Mouse (Mus musculus) v-Abl transformed pro-B cells (cell line): ENCODE data around the gene Pde10a.

Source experiments
- in situ Hi-C, 2 experiments: fragments of 400-800 bp; cut with MboI; formaldehyde crosslinking; loops; one replicate each; pipeline ENCODE4 v1.15.1; 2025; ENCODE audit not compliant: unreplicated experiment in 2 of 2

Pde10a gene

GRCm38 (mm10) chr17:8787762-8788161, 262.6 kb downstream of the Pde10a start:
- in situ Hi-C loops: no loop called here

- in situ Hi-C loops: no loop called here
These were observed 266.4 kb downstream of the Pde10a start for GRCm38 (mm10) chr17:8791561-8791960.

- in situ Hi-C loops: no loop called here
These were observed 267.4 kb downstream of the Pde10a start for GRCm38 (mm10) chr17:8792611-8793010.

GRCm38 (mm10) chr17:8797624-8798023, 272.5 kb downstream of the Pde10a start:
- in situ Hi-C loops: no loop called here

- in situ Hi-C loops: no loop called here
These were observed 273.5 kb downstream of the Pde10a start for GRCm38 (mm10) chr17:8798531-8799295.

- in situ Hi-C loops: no loop called here
These were observed 274.1 kb downstream of the Pde10a start for GRCm38 (mm10) chr17:8799296-8799731.

GRCm38 (mm10) chr17:8799914-8800420, 274.8 kb downstream of the Pde10a start:
- in situ Hi-C loops: loop anchor here in 1 of 2 experiments (10.0 kb wide), 1 partner anchor 185 kb away; no protein-coding TSS in a partner anchor

GRCm38 (mm10) chr17:8800478-8801082, 275.4 kb downstream of the Pde10a start:
- in situ Hi-C loops: loop anchor here in 1 of 2 experiments (10.0 kb wide), 1 partner anchor 186 kb away; no protein-coding TSS in a partner anchor

- in situ Hi-C loops: loop anchor here in 1 of 2 experiments (10.0 kb wide), 1 partner anchor 186 kb away; no protein-coding TSS in a partner anchor
These were observed 276.1 kb downstream of the Pde10a start for GRCm38 (mm10) chr17:8801083-8801854.

- in situ Hi-C loops: loop anchor here in 1 of 2 experiments (10.0 kb wide), 1 partner anchor 187 kb away; no protein-coding TSS in a partner anchor
These were observed 276.6 kb downstream of the Pde10a start for GRCm38 (mm10) chr17:8801855-8802104.

GRCm38 (mm10) chr17:8802161-8802888, 277.2 kb downstream of the Pde10a start:
- in situ Hi-C loops: loop anchor here in 1 of 2 experiments (10.0 kb wide), 1 partner anchor 188 kb away; no protein-coding TSS in a partner anchor

GRCm38 (mm10) chr17:8802889-8803799, 278.0 kb downstream of the Pde10a start:
- in situ Hi-C loops: loop anchor here in 1 of 2 experiments (10.0 kb wide), 1 partner anchor 188 kb away; no protein-coding TSS in a partner anchor

- in situ Hi-C loops: loop anchor here (5.0 to 10.0 kb wide), 3 partner anchors 125 to 193 kb away; no protein-coding TSS in a partner anchor
These were observed 282.2 kb downstream of the Pde10a start for GRCm38 (mm10) chr17:8807345-8807744.

- in situ Hi-C loops: loop anchor here (5.0 to 10.0 kb wide), 5 partner anchors 38 to 195 kb away; no protein-coding TSS in a partner anchor
These were observed 284.6 kb downstream of the Pde10a start for GRCm38 (mm10) chr17:8809771-8810170.

GRCm38 (mm10) chr17:8810201-8810600, 285.0 kb downstream of the Pde10a start:
- in situ Hi-C loops: loop anchor here in 1 of 2 experiments (5.0 kb wide), 2 partner anchors 37 to 112 kb away; no protein-coding TSS in a partner anchor

- in situ Hi-C loops: loop anchor here in 1 of 2 experiments (5.0 kb wide), 2 partner anchors 35 to 110 kb away; no protein-coding TSS in a partner anchor
These were observed 287.2 kb downstream of the Pde10a start for GRCm38 (mm10) chr17:8812228-8812865.

- in situ Hi-C loops: loop anchor here in 1 of 2 experiments (5.0 kb wide), 2 partner anchors 33 to 108 kb away; no protein-coding TSS in a partner anchor
These were observed 288.8 kb downstream of the Pde10a start for GRCm38 (mm10) chr17:8813773-8814491.
